In genomic region chr13:69509391-69510244, GRCm38 (mm10) we compare ENCODE assay signal across 9 mouse cellular contexts. TPM values are rescaled to one million over a fixed set of nuclear protein-coding genes. Genes with fewer than 3 reads are reported as not detected.
DNase-seq lines count a peak whose midpoint lies in the region; ATAC-seq lines count a peak whose summit lies in the region.
"Had no signal": no experiment of that assay in that cellular context is flagged by ENCODE, and none has a peak within 500 bp of the region (broad histone marks: within the 10 kb centered on the region; RNA-seq: fewer than 3 reads in every experiment).

No protein-coding gene starts in this region.

- H3K9me3 ChIP-seq in intestine, embryonic 14.5 days (ENCODE audit: control insufficient read depth, low read length): no peaks in the 10 kb centered on the region
- H3K9me3 ChIP-seq in neural tube, embryonic 13.5 days: no peaks in the 10 kb centered on the region
- H3K9me3 ChIP-seq: liver, embryonic 13.5 days had no signal

- ATAC-seq in intestine, embryonic 14.5 days (replicated peaks; ENCODE audit: low FRiP score, low TSS enrichment, low read depth): peak; percentile 81
- ATAC-seq in neural tube, embryonic 13.5 days (ENCODE audit: low read depth): peak; percentile 83

- H3K9ac ChIP-seq in intestine, embryonic 14.5 days (ENCODE audit: low read length): no peak overlapping the region
- no peak overlapping the region for H3K9ac ChIP-seq in neural tube, embryonic 13.5 days
- H3K9ac ChIP-seq: liver, embryonic 13.5 days had no signal

- H3K36me3 ChIP-seq in intestine, embryonic 14.5 days (ENCODE audit: control insufficient read depth, insufficient read depth, low read length): peaks cover 74% of the 10 kb centered on the region
- H3K36me3 ChIP-seq in neural tube, embryonic 13.5 days: peaks cover 77% of the 10 kb centered on the region

- no peak overlapping the region for H3K4me2 ChIP-seq in intestine, embryonic 14.5 days (ENCODE audit: low read length)
- H3K4me2 ChIP-seq in neural tube, embryonic 13.5 days: no peak overlapping the region
- H3K4me2 ChIP-seq: liver, embryonic 13.5 days had no signal

- 61% methylated on average over 9 of the region's 9 CpGs for WGBS in intestine, embryonic 14.5 days
- WGBS in neural tube, embryonic 13.5 days: 66% methylated on average over 9 of the region's 9 CpGs

- peak; percentile 38 for DNase-seq in gastrocnemius, adult 18-20 months (ENCODE audit: low spot score)
- no peak for DNase-seq in gastrocnemius, postnatal 25 days
- DNase-seq in A20 (ENCODE audit: low read depth, low spot score): peak; percentile 52
- peak; percentile 74 for DNase-seq in brain, adult 2 months (ENCODE audit: low read depth, low spot score)
- no peak for DNase-seq in intestine, embryonic 14.5 days (ENCODE audit: low spot score)
- no peak for DNase-seq in frontal cortex, postnatal 36 days (ENCODE audit: low spot score in 2 of 2)
- DNase-seq in layer of hippocampus, postnatal 25 days (ENCODE audit: extremely low spot score in 1 of 2, low spot score in 1 of 2): no peak
- DNase-seq: liver, embryonic 13.5 days had no signal

- no peak overlapping the region for H3K4me3 ChIP-seq in intestine, embryonic 14.5 days (ENCODE audit: low read depth, low read length)
- H3K4me3 ChIP-seq in neural tube, embryonic 13.5 days: no peak overlapping the region
- H3K4me3 ChIP-seq: liver, embryonic 13.5 days had no signal

- no peaks in the 10 kb centered on the region for H3K27me3 ChIP-seq in intestine, embryonic 14.5 days (replicated peaks; ENCODE audit: control insufficient read depth, insufficient read depth, low read length)
- H3K27me3 ChIP-seq in neural tube, embryonic 13.5 days: no peaks in the 10 kb centered on the region
- H3K27me3 ChIP-seq: liver, embryonic 13.5 days had no signal

- H3K4me1 ChIP-seq in intestine, embryonic 14.5 days (replicated peaks; ENCODE audit: control insufficient read depth, insufficient read depth, low read length): no peaks in the 10 kb centered on the region
- peaks cover 5% of the 10 kb centered on the region; the same call in 1 of the 2 replicates for H3K4me1 ChIP-seq in neural tube, embryonic 13.5 days (replicated peaks)

- H3K27ac ChIP-seq in intestine, embryonic 14.5 days (ENCODE audit: low read depth): no peak overlapping the region
- no peak overlapping the region for H3K27ac ChIP-seq in neural tube, embryonic 13.5 days (replicated peaks)
- H3K27ac ChIP-seq: liver, embryonic 13.5 days had no signal

RNA-seq across cellular contexts. Expression of gene Nsun2, which starts 23.9 kb away (rescaled TPM):
- 10 to 100 TPM; 42.4 to 46.5 TPM for total RNA-seq in gastrocnemius, adult 18-20 months (2021)
- 10 to 100 TPM; 37.8 to 39.2 TPM for total RNA-seq in gastrocnemius, postnatal 25 days (2021)
- polyA plus RNA-seq in intestine, embryonic 14.5 days (2014; fragmentation: Nextera tagmentation; extraction: Ambion mirVana): 141 and 153 TPM in 2 replicates
- 78.5 and 87.1 TPM in 2 replicates for polyA plus RNA-seq in neural tube, embryonic 13.5 days (2015; fragmentation: Nextera tagmentation; extraction: Ambion mirVana)
- total RNA-seq in layer of hippocampus, postnatal 25 days (2021): 10 to 100 TPM; 80.5 to 85.3 TPM

RNA-seq across cellular contexts. Expression of gene Tent4a, which starts 24.8 kb away (rescaled TPM):
- 1 to 10 TPM; 5.6 to 6.3 TPM for total RNA-seq in gastrocnemius, adult 18-20 months (2021)
- total RNA-seq in gastrocnemius, postnatal 25 days (2021): 1 to 10 TPM; 6.0 to 6.2 TPM
- polyA plus RNA-seq in intestine, embryonic 14.5 days (2014; fragmentation: Nextera tagmentation; extraction: Ambion mirVana): 6.8 and 9.0 TPM in 2 replicates
- polyA plus RNA-seq in neural tube, embryonic 13.5 days (2015; fragmentation: Nextera tagmentation; extraction: Ambion mirVana): 6.1 and 6.3 TPM in 2 replicates
- 10 to 100 TPM; 42.3 to 43.9 TPM for total RNA-seq in layer of hippocampus, postnatal 25 days (2021)

Comparison
In these comparisons a context has a peak if more than half of its experiments do, and no peak if none do; other contexts are left out.
1. DNase-seq: peak in gastrocnemius, adult 18-20 months (single experiment), A20 (single experiment) and brain, adult 2 months (single experiment); none in gastrocnemius, postnatal 25 days (single experiment), intestine, embryonic 14.5 days (single experiment), frontal cortex, postnatal 36 days (0 of 2) and layer of hippocampus, postnatal 25 days (0 of 2).
2. RNA of gene Tent4a, which starts 24.8 kb away (total RNA-seq): 42.3 to 43.9 TPM in layer of hippocampus, postnatal 25 days; 5.6 to 6.3 TPM in gastrocnemius, adult 18-20 months and 6.0 to 6.2 TPM in gastrocnemius, postnatal 25 days; every median in the first group is over 4 times any median in the second.